In genomic region chr7:75927537-75927936, GRCm38 (mm10) we compare ENCODE assay signal across 8 mouse cellular contexts.
DNase-seq lines count a peak whose midpoint lies in the region; TF ChIP-seq lines count a peak whose summit lies in the region.

No protein-coding gene starts in this region.

- no peak for TF ChIP-seq POLR2A in thymus, adult 2 months (IDR thresholded peaks at IDR 0.05; ENCODE audit: control insufficient read depth, extremely low read depth, insufficient read depth, low read length, poor library complexity)

- peak; percentile 56 to 76 for DNase-seq in cerebellum, postnatal 14 days
- no peak for DNase-seq in cerebellum, adult 11-12 months
- DNase-seq in thymus, adult 2 months: peak; percentile 19
- DNase-seq in thymus, postnatal 36 days: no peak
- peak; percentile 13 for DNase-seq in hindbrain, embryonic 10.5 days (ENCODE audit: low spot score)
- DNase-seq in left cerebral cortex, postnatal 25 days (ENCODE audit: low spot score in 2 of 2): peak; percentile 35 to 78
- DNase-seq in retina, adult 2 months (ENCODE audit: low read depth, low spot score): peak; percentile 16
- DNase-seq in urinary bladder, postnatal 25 days (ENCODE audit: low spot score): no peak

- intact Hi-C loops in left cerebral cortex, postnatal 25 days (cut with DNase I): loop anchor here (5.0 kb wide), 4 partner anchors 360 to 1015 kb away; no protein-coding TSS in a partner anchor

- peaks cover 5% of the 10 kb centered on the region; the same call in 1 of the 2 replicates for H3K9me3 ChIP-seq in hindbrain, embryonic 10.5 days

- H3K4me1 ChIP-seq in thymus, adult 2 months (replicated peaks; ENCODE audit: control insufficient read depth, insufficient read depth, low read length): no peaks in the 10 kb centered on the region
- no peaks in the 10 kb centered on the region for H3K4me1 ChIP-seq in hindbrain, embryonic 10.5 days (replicated peaks)

- TF ChIP-seq CTCF in thymus, adult 2 months (IDR thresholded peaks at IDR 0.05; ENCODE audit: borderline replicate concordance, control insufficient read depth, extremely low read depth, insufficient read depth, low read length, poor library complexity): no peak

- H3K27me3 ChIP-seq in thymus, adult 2 months (ENCODE audit: control insufficient read depth, insufficient read depth, low read length): no peaks in the 10 kb centered on the region
- no peaks in the 10 kb centered on the region for H3K27me3 ChIP-seq in hindbrain, embryonic 10.5 days (ENCODE audit: insufficient read depth, poor library complexity, severe bottlenecking)

- no peaks in the 10 kb centered on the region for H3K36me3 ChIP-seq in thymus, adult 2 months (ENCODE audit: control insufficient read depth, insufficient read depth, low read length)
- H3K36me3 ChIP-seq in hindbrain, embryonic 10.5 days: no peaks in the 10 kb centered on the region

- H3K27ac ChIP-seq in thymus, adult 2 months (ENCODE audit: control insufficient read depth, insufficient read depth, low read length): no peak overlapping the region
- no peak overlapping the region for H3K27ac ChIP-seq in hindbrain, embryonic 10.5 days

- whole genome bisulfite sequencing in thymus, adult 2 months: 42% methylated on average over 4 of the region's 4 CpGs
- WGBS in hindbrain, embryonic 10.5 days: 46% methylated on average over 4 of the region's 4 CpGs

- no peak overlapping the region for H3K4me3 ChIP-seq in thymus, adult 2 months (ENCODE audit: control insufficient read depth, insufficient read depth, low read length)
- no peak overlapping the region for H3K4me3 ChIP-seq in hindbrain, embryonic 10.5 days

Comparison
In these comparisons a context has a peak if more than half of its experiments do, and no peak if none do; other contexts are left out.
1. DNase-seq: peak in cerebellum, postnatal 14 days (2 of 2), thymus, adult 2 months (single experiment), hindbrain, embryonic 10.5 days (single experiment), left cerebral cortex, postnatal 25 days (2 of 2) and retina, adult 2 months (single experiment); none in cerebellum, adult 11-12 months (single experiment), thymus, postnatal 36 days (0 of 2) and urinary bladder, postnatal 25 days (single experiment).